Mouse (Mus musculus): ENCODE data around the gene Celf2. TPM values are rescaled to one million over a fixed set of nuclear protein-coding genes. Genes with fewer than 3 reads are reported as not detected.
A peak's percentile ranks its signal among the peaks of the same experiment; 100 is the strongest.

The Celf2 gene
- total RNA-seq, 4 experiments from 2014 or later, result 407 to 514 (median 457) TPM

- no peak for DNase-seq (ENCODE audit: low spot score in 2 of 2)
These were observed 805.0 kb downstream of the Celf2 start for GRCm38 (mm10) chr2:6704342-6704741.

- no peak for DNase-seq (ENCODE audit: low spot score in 2 of 2)
These were observed 813.0 kb downstream of the Celf2 start for GRCm38 (mm10) chr2:6696326-6696725.

GRCm38 (mm10) chr2:6695353-6695951, 813.9 kb downstream of the Celf2 start:
- DNase-seq (ENCODE audit: low spot score in 2 of 2), result no peak

GRCm38 (mm10) chr2:6689689-6690088, 819.7 kb downstream of the Celf2 start:
- no peak for DNase-seq (ENCODE audit: low spot score in 2 of 2)

- no peak for DNase-seq (ENCODE audit: low spot score in 2 of 2)
These were observed 831.1 kb downstream of the Celf2 start for GRCm38 (mm10) chr2:6678231-6678630.

- no peak for DNase-seq (ENCODE audit: low spot score in 2 of 2)
These were observed 831.9 kb downstream of the Celf2 start for GRCm38 (mm10) chr2:6677457-6677856.

GRCm38 (mm10) chr2:6674401-6674800, 835.0 kb downstream of the Celf2 start:
- no peak for DNase-seq (ENCODE audit: low spot score in 2 of 2)

- DNase-seq (ENCODE audit: low spot score in 2 of 2), result no peak
These were observed 835.9 kb downstream of the Celf2 start for GRCm38 (mm10) chr2:6673418-6673817.

GRCm38 (mm10) chr2:6667611-6668010, 841.8 kb downstream of the Celf2 start:
- peak in 1 of 2 experiments; percentile 37 for DNase-seq (ENCODE audit: low spot score in 2 of 2)

- DNase-seq (ENCODE audit: low spot score in 2 of 2), result no peak
These were observed 849.5 kb downstream of the Celf2 start for GRCm38 (mm10) chr2:6659834-6660233.

GRCm38 (mm10) chr2:6653719-6654118, 855.6 kb downstream of the Celf2 start:
- peak in 1 of 2 experiments; percentile 38 for DNase-seq (ENCODE audit: low spot score in 2 of 2)

- no peak for DNase-seq (ENCODE audit: low spot score in 2 of 2)
These were observed 857.7 kb downstream of the Celf2 start for GRCm38 (mm10) chr2:6651697-6652096.

- DNase-seq (ENCODE audit: low spot score in 2 of 2), result no peak
These were observed 860.5 kb downstream of the Celf2 start for GRCm38 (mm10) chr2:6648877-6649276.

- no peak for DNase-seq (ENCODE audit: low spot score in 2 of 2)
These were observed 862.3 kb downstream of the Celf2 start for GRCm38 (mm10) chr2:6647028-6647427.

GRCm38 (mm10) chr2:6646325-6646724, 863.0 kb downstream of the Celf2 start:
- DNase-seq (ENCODE audit: low spot score in 2 of 2), result no peak

GRCm38 (mm10) chr2:6642222-6642850, 867.0 kb downstream of the Celf2 start:
- DNase-seq (ENCODE audit: low spot score in 2 of 2), result no peak

GRCm38 (mm10) chr2:6639370-6639769, 870.0 kb downstream of the Celf2 start:
- DNase-seq (ENCODE audit: low spot score in 2 of 2), result no peak

- DNase-seq (ENCODE audit: low spot score in 2 of 2), result no peak
These were observed 872.2 kb downstream of the Celf2 start for GRCm38 (mm10) chr2:6637147-6637546.

- no peak for DNase-seq (ENCODE audit: low spot score in 2 of 2)
These were observed 874.5 kb downstream of the Celf2 start for GRCm38 (mm10) chr2:6634899-6635298.

- DNase-seq (ENCODE audit: low spot score in 2 of 2), result no peak
These were observed 876.2 kb downstream of the Celf2 start for GRCm38 (mm10) chr2:6633115-6633514.

- no peak for DNase-seq (ENCODE audit: low spot score in 2 of 2)
These were observed 885.6 kb downstream of the Celf2 start for GRCm38 (mm10) chr2:6623802-6624201.

GRCm38 (mm10) chr2:6622082-6622481, 887.3 kb downstream of the Celf2 start:
- DNase-seq (ENCODE audit: low spot score in 2 of 2), result no peak

- DNase-seq (ENCODE audit: low spot score in 2 of 2), result no peak
These were observed 890.5 kb downstream of the Celf2 start for GRCm38 (mm10) chr2:6618856-6619255.
